Mouse (Mus musculus): ENCODE data around the gene Smim15. TPM values are rescaled to one million over a fixed set of nuclear protein-coding genes. Genes with fewer than 3 reads are reported as not detected.

The Smim15 gene
- total RNA-seq, 2 experiments from 2014 or later = 21.0 to 21.6 TPM

- intact Hi-C loops (cut with DNase I) = no loop called here
- DNase-seq = no peak
These were observed 16.8 kb downstream of the Smim15 start for GRCm38 (mm10) chr13:108060936-108061578.

GRCm38 (mm10) chr13:108062900-108063299, 18.7 kb downstream of the Smim15 start:
- intact Hi-C loops (cut with DNase I) = no loop called here
- DNase-seq = no peak

GRCm38 (mm10) chr13:108063374-108064134, 19.3 kb downstream of the Smim15 start:
- intact Hi-C loops (cut with DNase I) = no loop called here
- no peak for DNase-seq

GRCm38 (mm10) chr13:108064331-108064730, 20.1 kb downstream of the Smim15 start:
- intact Hi-C loops (cut with DNase I) = no loop called here
- no peak for DNase-seq

- intact Hi-C loops (cut with DNase I) = no loop called here
- no peak for DNase-seq
These were observed 21.8 kb downstream of the Smim15 start for GRCm38 (mm10) chr13:108066021-108066420.

GRCm38 (mm10) chr13:108069151-108069550, 24.9 kb downstream of the Smim15 start:
- intact Hi-C loops (cut with DNase I) = no loop called here
- DNase-seq = no peak

GRCm38 (mm10) chr13:108070171-108070570, 25.9 kb downstream of the Smim15 start:
- intact Hi-C loops (cut with DNase I) = no loop called here
- no peak for DNase-seq

- intact Hi-C loops (cut with DNase I) = no loop called here
- DNase-seq = no peak
These were observed 33.2 kb downstream of the Smim15 start for GRCm38 (mm10) chr13:108077476-108077875.

GRCm38 (mm10) chr13:108077901-108078300, 33.7 kb downstream of the Smim15 start:
- intact Hi-C loops (cut with DNase I) = no loop called here
- DNase-seq = no peak

GRCm38 (mm10) chr13:108084086-108084485, 39.8 kb downstream of the Smim15 start:
- DNase-seq = no peak
- intact Hi-C loops (cut with DNase I) = no loop called here

GRCm38 (mm10) chr13:108086036-108086435, 41.8 kb downstream of the Smim15 start:
- DNase-seq = no peak
- intact Hi-C loops (cut with DNase I) = no loop called here

- no peak for DNase-seq
- intact Hi-C loops (cut with DNase I) = no loop called here
These were observed 42.5 kb downstream of the Smim15 start for GRCm38 (mm10) chr13:108086724-108087123.

GRCm38 (mm10) chr13:108092290-108092689, 48.0 kb downstream of the Smim15 start:
- intact Hi-C loops (cut with DNase I) = no loop called here
- DNase-seq = no peak

GRCm38 (mm10) chr13:108094681-108095080, 50.4 kb downstream of the Smim15 start:
- intact Hi-C loops (cut with DNase I) = no loop called here
- no peak for DNase-seq

- peak; percentile 28 to 42 for DNase-seq
- intact Hi-C loops (cut with DNase I) = no loop called here
These were observed 51.4 kb downstream of the Smim15 start for GRCm38 (mm10) chr13:108095617-108096016.

GRCm38 (mm10) chr13:108096446-108096845, 52.2 kb downstream of the Smim15 start:
- DNase-seq = peak in 1 of 2 experiments; percentile 2
- intact Hi-C loops (cut with DNase I) = no loop called here

Other genes with a start within 250 kb of the Smim15 start
- 10 to 100 TPM; 23.1 to 30.4 TPM for gene Ndufaf2, start 114.2 kb downstream of the Smim15 start, total RNA-seq (2021)
- gene Ercc8, start 114.3 kb downstream of the Smim15 start, total RNA-seq (2021) = 1 to 10 TPM; 5.5 to 6.6 TPM
- under 1 TPM; 0.14 to 0.33 TPM for gene Elovl7, start 170.0 kb downstream of the Smim15 start, total RNA-seq (2021)